Mouse (Mus musculus) v-Abl transformed pro-B cells (cell line): ENCODE data around the gene Lrch1.

Source experiments
- in situ Hi-C, 2 experiments: fragments of 400-800 bp; cut with MboI; formaldehyde crosslinking; loops; one replicate each; pipeline ENCODE4 v1.15.1; 2025; ENCODE audit not compliant: unreplicated experiment in 2 of 2

The Lrch1 gene

DNA sequence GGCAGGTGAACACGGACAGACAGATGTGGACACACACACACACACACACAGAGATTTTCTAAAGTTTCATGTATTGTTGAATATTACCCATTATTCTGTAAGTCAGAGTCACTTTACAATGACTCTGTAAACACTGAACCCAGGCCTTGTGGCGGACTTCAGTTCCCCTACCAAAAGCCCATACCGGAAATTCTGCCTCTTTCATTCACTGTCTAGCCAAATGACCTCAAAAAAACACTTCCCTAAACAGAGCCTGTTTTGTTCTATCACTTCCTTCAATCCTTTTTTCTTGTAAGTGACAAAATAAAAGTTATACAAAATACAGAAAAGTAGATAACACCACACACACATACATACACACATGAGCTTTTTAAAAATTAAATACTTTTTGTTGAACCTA is 41.7 kb downstream of the Lrch1 start:
- in situ Hi-C loops: loop anchor here (5.0 to 25.0 kb wide), 4 partner anchors 41 to 281 kb away; partner anchors contain the start of gene Lrch1 (in 1 of the 2)

- in situ Hi-C loops: loop anchor here in 1 of 2 experiments (5.0 to 25.0 kb wide), 3 partner anchors 37 to 283 kb away; no protein-coding TSS in a partner anchor
These were observed 43.2 kb downstream of the Lrch1 start for GRCm38 (mm10) chr14:74904442-74904841.

- in situ Hi-C loops: loop anchor here in 1 of 2 experiments (5.0 to 25.0 kb wide), 3 partner anchors 36 to 284 kb away; no protein-coding TSS in a partner anchor
These were observed 44.6 kb downstream of the Lrch1 start for GRCm38 (mm10) chr14:74903047-74903446.

DNA sequence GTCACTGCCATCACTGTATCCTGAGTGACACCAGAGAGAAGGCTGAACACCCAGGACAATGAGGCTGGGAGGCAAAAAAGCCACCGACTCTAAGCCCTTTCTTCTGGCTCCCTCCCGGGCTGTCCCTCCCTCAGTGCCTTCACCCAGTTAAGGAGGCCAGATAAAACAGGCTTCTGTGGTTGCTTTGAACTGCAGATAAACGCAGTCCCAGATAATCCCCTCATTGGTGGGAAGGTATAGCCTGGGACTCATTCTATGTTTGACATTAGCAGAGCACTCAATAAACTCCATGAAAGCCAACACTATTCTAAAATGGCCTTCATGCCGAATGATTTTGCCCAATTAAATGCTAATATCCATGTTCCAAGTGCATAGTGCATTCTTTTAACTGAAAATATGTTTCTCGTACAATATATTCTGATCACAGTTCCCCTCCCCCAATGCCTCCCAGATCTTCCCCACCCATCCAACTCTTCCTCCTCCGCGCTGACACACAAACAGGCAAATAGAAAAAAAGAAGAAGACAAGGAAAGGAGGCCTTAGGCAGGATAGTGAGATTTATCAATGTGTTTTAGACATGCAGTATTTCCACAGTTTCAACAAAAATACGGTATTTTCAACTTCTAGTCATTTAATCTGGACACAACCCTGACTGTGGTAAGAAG is 46.8 kb downstream of the Lrch1 start:
- in situ Hi-C loops: loop anchor here in 1 of 2 experiments (5.0 to 25.0 kb wide), 3 partner anchors 34 to 286 kb away; no protein-coding TSS in a partner anchor

DNA sequence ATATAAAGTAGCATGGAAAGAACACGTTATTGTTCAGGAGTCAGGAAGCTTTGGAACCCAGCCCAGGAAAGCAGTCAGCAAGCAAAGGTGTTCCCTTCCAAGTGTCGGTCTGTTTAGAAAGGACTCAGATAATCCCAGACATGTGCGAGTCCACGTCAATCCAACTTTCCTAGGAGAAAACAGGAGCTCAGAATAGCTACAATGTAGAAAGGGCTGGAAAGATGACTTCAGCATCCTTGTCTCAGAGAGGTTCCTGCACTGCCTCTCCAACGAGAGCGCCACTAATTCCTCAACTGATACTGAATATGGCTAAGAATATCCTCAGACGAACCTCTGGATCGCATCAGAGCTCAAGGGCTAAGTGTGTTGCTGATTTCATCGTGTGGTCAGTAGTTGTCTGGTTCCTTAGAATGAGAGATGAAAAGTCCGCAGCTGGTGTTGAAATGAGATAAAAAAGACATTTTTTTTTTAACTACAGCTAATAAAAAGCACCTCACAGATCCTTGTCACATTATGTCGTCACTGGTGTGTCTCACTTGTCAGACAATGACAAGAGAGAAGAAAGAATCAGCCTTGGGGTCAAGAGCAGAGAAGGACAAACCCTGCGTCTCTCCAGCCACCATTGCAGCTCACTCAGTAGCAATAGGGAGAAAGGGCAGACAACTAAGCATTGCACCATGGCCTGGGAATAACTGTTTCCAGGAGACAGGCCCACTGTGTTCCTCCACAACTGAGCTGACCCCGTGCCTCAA is 47.5 kb downstream of the Lrch1 start:
- in situ Hi-C loops: loop anchor here in 1 of 2 experiments (5.0 to 25.0 kb wide), 3 partner anchors 33 to 287 kb away; no protein-coding TSS in a partner anchor

DNA sequence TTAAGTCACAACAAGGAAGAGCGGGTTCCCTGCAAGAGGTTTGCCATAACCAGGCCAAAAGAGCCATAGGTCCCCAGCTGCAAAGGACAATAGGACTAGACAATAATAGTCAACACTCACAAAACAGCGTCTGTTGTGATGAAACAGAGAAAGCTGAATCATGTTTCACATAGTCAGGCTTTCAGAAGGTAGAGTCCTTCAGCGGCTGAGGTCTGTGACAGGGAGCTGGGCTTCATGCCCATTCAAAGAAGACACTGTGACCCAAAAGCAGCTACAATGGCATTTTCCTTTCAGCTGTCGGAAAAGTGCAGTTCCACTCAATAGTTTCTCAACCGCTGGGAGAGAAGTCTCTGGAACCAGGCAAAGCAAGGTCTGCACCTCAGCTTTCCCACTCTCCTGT is 48.7 kb downstream of the Lrch1 start:
- in situ Hi-C loops: no loop called here

GRCm38 (mm10) chr14:74893693-74894092 is 54.0 kb downstream of the Lrch1 start:
- in situ Hi-C loops: no loop called here

DNA sequence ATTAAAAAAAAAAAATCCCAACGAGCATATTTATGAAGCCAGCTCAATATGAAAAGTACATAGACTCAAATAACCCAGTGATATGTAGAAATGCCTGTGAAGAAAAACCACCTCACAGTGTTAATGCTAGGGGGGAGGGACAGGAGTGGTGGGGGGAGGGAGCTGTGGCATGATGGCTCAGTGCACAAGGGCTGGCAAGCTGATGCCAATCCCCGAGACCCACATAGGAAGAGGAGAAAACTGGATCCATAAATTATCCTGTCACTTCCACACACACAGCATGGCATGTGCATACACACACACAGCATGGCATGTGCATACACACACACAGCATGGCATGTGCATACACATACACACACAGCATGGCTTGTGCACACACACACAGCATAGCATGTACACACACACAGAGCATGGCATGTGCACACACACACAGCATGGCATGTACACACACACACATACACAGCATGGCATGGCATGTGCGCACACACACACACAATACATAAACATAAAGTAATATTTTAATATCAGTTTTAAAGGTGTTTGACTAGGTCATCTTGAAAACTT is 54.5 kb downstream of the Lrch1 start:
- in situ Hi-C loops: no loop called here

GRCm38 (mm10) chr14:74889304-74889703 is 58.4 kb downstream of the Lrch1 start:
- in situ Hi-C loops: no loop called here

DNA sequence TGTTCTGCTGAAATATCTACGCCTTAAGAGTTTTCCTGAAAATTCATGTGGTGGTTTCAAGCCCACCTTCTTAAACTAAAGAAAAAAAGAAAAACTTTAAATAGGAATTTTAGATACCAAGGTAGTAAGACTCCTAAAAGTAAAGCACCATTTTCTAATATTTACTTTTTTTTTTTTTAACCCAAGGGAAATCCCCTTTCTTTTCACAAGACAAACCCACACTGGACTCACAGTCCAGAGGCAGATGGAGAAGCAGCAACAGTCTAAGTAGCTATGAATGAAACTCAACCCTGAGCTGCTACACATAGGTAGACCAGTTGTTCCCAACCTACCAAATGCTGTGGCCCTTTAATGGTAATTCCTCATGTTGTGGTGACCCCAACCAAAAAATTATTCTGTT is 59.6 kb downstream of the Lrch1 start:
- in situ Hi-C loops: no loop called here

- in situ Hi-C loops: no loop called here
These were observed 61.2 kb downstream of the Lrch1 start for GRCm38 (mm10) chr14:74886453-74886852.

DNA sequence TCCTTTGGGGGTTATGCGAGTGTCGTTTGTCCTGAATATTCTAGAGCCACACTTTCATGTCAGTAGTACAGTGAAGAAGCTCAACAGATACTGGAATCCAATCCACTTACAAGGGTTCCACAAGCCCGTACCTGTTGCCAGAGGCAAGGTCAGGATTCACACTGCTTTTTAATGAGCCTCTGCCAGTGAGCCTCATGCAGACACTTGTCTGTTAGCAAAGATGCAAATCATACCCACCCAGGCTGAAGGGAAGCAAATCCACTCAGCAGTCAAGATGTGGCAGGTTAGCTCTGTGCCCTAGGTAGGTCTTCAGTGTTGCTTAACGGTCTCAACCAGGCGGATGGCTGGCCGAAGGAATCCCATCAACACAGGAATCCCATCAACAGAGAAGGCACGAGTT is 62.8 kb downstream of the Lrch1 start:
- in situ Hi-C loops: no loop called here

DNA sequence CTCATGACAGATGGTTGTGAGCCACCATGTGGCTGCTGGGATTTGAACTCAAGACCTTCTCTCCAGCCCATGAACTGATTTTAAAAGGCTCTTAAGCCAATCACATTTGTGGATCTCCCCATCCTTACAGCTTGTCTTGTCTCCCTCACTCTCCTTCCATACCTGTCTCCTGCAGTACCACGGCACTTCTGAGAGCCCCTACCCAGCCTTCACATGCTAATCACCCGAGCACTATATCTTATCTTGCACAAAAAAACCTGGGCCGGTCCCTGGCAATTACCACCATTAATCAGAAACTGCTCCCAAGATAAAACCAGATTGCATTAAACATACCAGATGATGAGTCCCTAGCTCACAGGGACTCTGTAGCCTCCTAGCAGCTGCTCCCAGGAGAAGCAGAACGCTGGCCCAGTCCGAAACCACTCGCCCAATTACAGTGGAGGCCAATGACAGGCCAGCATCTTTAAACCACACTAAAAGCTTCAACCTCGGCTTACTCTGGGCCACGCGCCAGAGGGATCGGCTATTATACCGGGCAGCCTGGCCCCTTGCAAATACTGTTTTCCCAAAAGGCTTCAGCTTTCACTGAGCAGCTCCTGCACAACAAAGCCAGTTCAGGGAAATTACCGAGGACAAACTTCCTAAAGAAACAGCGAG is 63.5 kb downstream of the Lrch1 start:
- in situ Hi-C loops: no loop called here

DNA sequence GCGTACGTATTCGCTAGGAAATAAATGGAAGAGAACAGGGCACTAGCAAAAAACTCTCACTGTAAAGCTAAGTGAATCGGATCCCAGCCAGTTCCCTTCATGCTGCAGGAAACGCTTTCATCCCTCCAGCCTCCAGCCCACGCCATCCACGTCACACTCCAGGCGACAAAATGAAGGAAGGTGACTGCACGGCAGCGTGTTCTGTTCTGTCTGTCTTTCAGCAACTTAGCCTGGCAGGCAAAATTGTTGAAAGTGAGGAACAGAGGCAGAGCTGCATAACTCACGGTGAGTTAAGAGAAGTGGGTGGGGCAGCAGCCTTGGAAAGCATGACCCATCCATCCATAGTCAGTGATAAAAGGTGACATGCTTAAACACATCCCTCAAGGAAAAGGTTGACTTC is 64.5 kb downstream of the Lrch1 start:
- in situ Hi-C loops: no loop called here

- in situ Hi-C loops: no loop called here
These were observed 64.9 kb downstream of the Lrch1 start for GRCm38 (mm10) chr14:74882754-74883153.

- in situ Hi-C loops: no loop called here
These were observed 66.8 kb downstream of the Lrch1 start for GRCm38 (mm10) chr14:74880868-74881267.

DNA sequence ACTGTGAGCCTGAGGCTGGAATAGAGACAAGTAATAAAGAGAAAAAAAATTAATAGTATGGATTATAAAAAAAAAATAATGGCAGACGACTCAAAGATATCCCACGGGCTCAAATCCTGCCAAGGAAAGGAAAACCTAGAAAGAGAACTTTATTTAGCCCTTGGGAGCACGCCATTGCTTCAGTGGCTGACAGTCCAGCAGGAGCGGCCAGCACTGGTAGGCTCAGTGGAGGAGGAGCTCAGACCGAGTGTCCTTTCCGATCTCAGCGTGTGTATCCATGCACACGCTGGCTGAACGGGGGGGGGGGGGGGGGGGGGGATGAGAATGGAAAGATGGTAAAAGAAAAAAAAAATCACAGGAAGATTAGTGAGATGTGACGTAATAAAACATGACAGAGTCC is 68.2 kb downstream of the Lrch1 start:
- in situ Hi-C loops: no loop called here

DNA sequence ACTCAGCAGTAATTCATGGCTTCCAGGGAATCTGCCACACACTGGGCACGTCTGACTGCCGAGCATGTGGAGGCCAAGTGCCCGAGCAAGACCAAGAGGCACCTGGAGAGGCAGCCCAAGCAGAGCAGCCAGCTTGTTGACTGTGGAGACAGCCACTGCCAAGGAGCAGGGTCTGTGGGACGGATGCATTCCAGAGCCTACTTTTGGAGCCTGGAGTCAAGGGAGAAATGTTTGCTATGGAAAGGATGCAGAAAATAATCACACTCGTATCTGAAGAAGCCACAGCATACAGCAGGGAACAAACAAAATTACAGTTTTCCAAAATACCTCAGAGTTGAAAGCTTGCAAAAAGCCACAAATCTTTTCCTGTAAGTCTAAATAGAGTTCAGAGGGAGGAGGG is 70.4 kb downstream of the Lrch1 start:
- in situ Hi-C loops: no loop called here

DNA sequence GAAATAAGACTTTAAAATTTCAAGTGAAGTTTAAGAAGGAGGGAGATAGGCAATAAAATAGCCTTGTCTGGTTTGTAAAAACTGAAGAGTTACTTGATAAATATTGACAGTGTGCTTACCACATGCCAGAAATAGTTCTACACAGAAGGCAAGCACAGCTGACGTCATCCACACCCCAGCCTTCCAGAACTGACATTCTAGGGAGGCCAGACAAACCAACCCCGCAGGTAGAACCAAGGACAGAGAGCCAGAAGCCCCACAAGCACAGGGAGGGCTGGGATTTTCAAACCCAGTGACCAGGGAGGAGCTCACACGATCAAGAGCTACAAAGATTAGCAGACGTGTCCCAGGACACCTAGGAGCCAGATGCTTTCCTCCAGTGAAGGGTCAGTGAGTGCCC is 76.5 kb downstream of the Lrch1 start:
- in situ Hi-C loops: no loop called here

DNA sequence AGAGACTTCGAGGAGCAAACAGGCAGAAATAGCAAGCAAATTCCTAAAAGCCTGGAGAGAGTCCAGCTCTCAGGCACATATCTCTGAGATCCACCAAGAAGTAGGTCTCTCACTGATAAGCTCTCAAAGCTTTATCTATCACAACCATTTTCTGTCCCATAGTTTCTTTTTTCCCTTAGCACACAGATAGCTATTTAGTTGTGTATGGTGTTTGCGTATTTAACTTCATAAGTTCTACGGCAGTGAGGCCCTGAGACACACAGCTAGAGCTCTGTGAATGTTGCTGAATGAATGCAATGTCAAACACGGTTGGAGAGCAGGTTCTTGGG is 78.8 kb downstream of the Lrch1 start:
- in situ Hi-C loops: loop anchor here in 1 of 2 experiments (5.0 kb wide), 1 partner anchor 33 kb away; no protein-coding TSS in a partner anchor
